Mouse (Mus musculus): Measurements from ENCODE around the gene Gm340. TPM values are rescaled to one million over a fixed set of nuclear protein-coding genes. Genes with fewer than 3 reads are reported as not detected.

The Gm340 gene
- polyA plus RNA-seq, 1 experiment = 1.4 TPM

- peaks cover 46% of the 10 kb centered on the region for H3K27me3 ChIP-seq (ENCODE audit: control insufficient read depth, insufficient read depth, insufficient read length)
- no peaks in the 10 kb centered on the region for H3K79me2 ChIP-seq (ENCODE audit: control insufficient read depth, insufficient read depth)
- no peak overlapping the region for H3K4me2 ChIP-seq (ENCODE audit: low read depth)
- H3K36me3 ChIP-seq (ENCODE audit: control insufficient read depth, insufficient read depth) = no peaks in the 10 kb centered on the region
- no peak overlapping the region for H3K4me3 ChIP-seq
- no peak for TF ChIP-seq E2F4 (IDR thresholded peaks at IDR 0.05; ENCODE audit: insufficient read depth)
- no peak for TF ChIP-seq MYOD1 (IDR thresholded peaks at IDR 0.05; ENCODE audit: control insufficient read depth in 1 of 3, insufficient read length in 2 of 3, low read depth in 2 of 3)
- no peak for TF ChIP-seq USF1 (IDR thresholded peaks at IDR 0.05; ENCODE audit: low read depth)
- no peak for TF ChIP-seq REST (IDR thresholded peaks at IDR 0.05; ENCODE audit: insufficient read depth, insufficient read length)
- no peak for TF ChIP-seq POLR2AphosphoS2 (IDR thresholded peaks at IDR 0.05; ENCODE audit: insufficient read length, low read depth)
- no peak for TF ChIP-seq SRF (IDR thresholded peaks at IDR 0.05; ENCODE audit: control insufficient read depth, insufficient read length, low read depth)
- TF ChIP-seq MYOG (IDR thresholded peaks at IDR 0.05; ENCODE audit: control insufficient read depth in 1 of 3, insufficient read depth in 1 of 3, insufficient read length in 2 of 3, low read depth in 2 of 3) = no peak
- TF ChIP-seq TCF3 (IDR thresholded peaks at IDR 0.05; ENCODE audit: insufficient read length, low read depth) = no peak
- TF ChIP-seq CEBPB (IDR thresholded peaks at IDR 0.05; ENCODE audit: insufficient read depth, poor library complexity, severe bottlenecking) = no peak
- no peak for TF ChIP-seq TCF12 (IDR thresholded peaks at IDR 0.05; ENCODE audit: insufficient read depth, poor library complexity, severe bottlenecking)
- no peak for TF ChIP-seq POLR2A (IDR thresholded peaks at IDR 0.05; ENCODE audit: insufficient read length, low read depth)
- no peak for TF ChIP-seq MAX (IDR thresholded peaks at IDR 0.05; ENCODE audit: low read depth)
- H3ac ChIP-seq (ENCODE audit: control insufficient read depth, insufficient read length) = no peak overlapping the region
These were observed 52.8 kb downstream of the Gm340 start for GRCm38 (mm10) chr19:41634999-41635398.

Other genes starting within 250 kb of the Gm340 start
- not detected for gene Pik3ap1, start 197.3 kb upstream of the Gm340 start, polyA plus RNA-seq (2012; fragmentation: generic; extraction: Trizol)
- 1.1 TPM for gene Lcor, start 99.7 kb upstream of the Gm340 start, polyA plus RNA-seq (2012; fragmentation: generic; extraction: Trizol)
- 0.80 TPM for gene Slit1, start 161.3 kb downstream of the Gm340 start, polyA plus RNA-seq (2012; fragmentation: generic; extraction: Trizol)
- 4.4 TPM for gene Arhgap19, start 219.7 kb downstream of the Gm340 start, polyA plus RNA-seq (2012; fragmentation: generic; extraction: Trizol)
- gene Frat1, start 247.6 kb downstream of the Gm340 start, polyA plus RNA-seq (2012; fragmentation: generic; extraction: Trizol) = 0.19 TPM

Data from myocyte (in vitro differentiated cells).